18 mouse cellular contexts compared by ENCODE assay signal in the genomic region with DNA sequence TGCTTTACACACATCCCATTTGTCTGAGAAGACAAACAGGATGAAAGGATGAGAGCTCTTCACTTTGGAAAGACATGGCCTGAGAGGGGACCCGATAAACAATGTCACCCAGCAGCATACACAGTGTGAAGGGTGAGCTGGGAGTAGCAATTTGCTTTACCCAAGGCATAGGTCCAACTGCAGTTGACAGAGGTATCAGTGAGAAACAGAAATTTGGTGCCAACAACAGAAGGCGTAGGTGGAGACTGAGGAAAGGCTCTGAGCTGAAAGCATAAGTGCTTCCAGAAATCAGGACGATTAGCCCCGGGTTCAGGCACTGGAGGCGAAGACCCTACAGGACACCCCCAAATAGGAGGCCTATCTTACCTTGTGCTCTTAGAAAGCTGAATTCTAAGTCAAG. TPM values are rescaled to one million over a fixed set of nuclear protein-coding genes. Genes with fewer than 3 reads are reported as not detected.
A peak's percentile ranks its signal among the peaks of the same experiment; 100 is the strongest.
DNase-seq lines count a peak whose midpoint lies in the region; ATAC-seq and TF ChIP-seq lines count a peak whose summit lies in the region.
"Had no signal": no experiment of that assay in that cellular context is flagged by ENCODE, and none has a peak within 500 bp of the region (broad histone marks: within the 10 kb centered on the region; RNA-seq: fewer than 3 reads in every experiment).

No protein-coding gene starts in this region.

- peak overlapping the region; percentile 35; the same call in 1 of the 2 replicates for H3K27ac ChIP-seq in gastrocnemius, adult 2 months
- H3K27ac ChIP-seq in heart, embryonic 15.5 days: peak overlapping the region; percentile 70
- peak overlapping the region; percentile 93 for H3K27ac ChIP-seq in liver, embryonic 13.5 days
- no peak overlapping the region for H3K27ac ChIP-seq in liver, embryonic 11.5 days (ENCODE audit: low read depth, low read length)
- H3K27ac ChIP-seq in thymus, adult 2 months (ENCODE audit: control insufficient read depth, insufficient read depth, low read length): no peak overlapping the region
- H3K27ac ChIP-seq: embryonic facial prominence, embryonic 15.5 days; hindbrain, embryonic 15.5 days; intestine, embryonic 15.5 days; liver, embryonic 14.5 days; lung, embryonic 15.5 days had no signal

- no peaks in the 10 kb centered on the region for H3K27me3 ChIP-seq in heart, embryonic 15.5 days
- no peaks in the 10 kb centered on the region for H3K27me3 ChIP-seq in liver, embryonic 13.5 days
- no peaks in the 10 kb centered on the region for H3K27me3 ChIP-seq in liver, embryonic 11.5 days (replicated peaks; ENCODE audit: control insufficient read depth, insufficient read depth, low read length)
- no peaks in the 10 kb centered on the region for H3K27me3 ChIP-seq in thymus, adult 2 months (ENCODE audit: control insufficient read depth, insufficient read depth, low read length)
- H3K27me3 ChIP-seq: embryonic facial prominence, embryonic 15.5 days; hindbrain, embryonic 15.5 days; intestine, embryonic 15.5 days; lung, embryonic 15.5 days had no signal

- DNase-seq in gastrocnemius, adult 2 months: no peak
- no peak for DNase-seq in gastrocnemius, postnatal 4 days (ENCODE audit: low spot score in 2 of 2)
- DNase-seq in heart, postnatal 25 days (ENCODE audit: low spot score): no peak
- DNase-seq in liver, embryonic 13.5 days: no peak
- no peak for DNase-seq in liver, embryonic 11.5 days (ENCODE audit: low spot score)
- DNase-seq in thymus, adult 2 months: no peak
- DNase-seq: kidney, postnatal 36 days; lung, postnatal 4 days; right cerebral cortex, postnatal 14 days; spleen, adult 18-20 months; thymus, postnatal 36 days had no signal

- intact Hi-C loops in gastrocnemius, adult 2 months (cut with DNase I): no loop called here
- intact Hi-C loops in heart, postnatal 25 days (cut with DNase I): no loop called here

- no peak for TF ChIP-seq POLR2A in thymus, adult 2 months (IDR thresholded peaks at IDR 0.05; ENCODE audit: control insufficient read depth, extremely low read depth, insufficient read depth, low read length, poor library complexity)

- no peak for ATAC-seq in heart, embryonic 15.5 days (replicated peaks; ENCODE audit: insufficient number of reproducible peaks, insufficient read depth, low FRiP score, low read depth)
- no peak for ATAC-seq in liver, embryonic 13.5 days (ENCODE audit: low read depth)
- ATAC-seq in liver, embryonic 11.5 days (replicated peaks; ENCODE audit: low FRiP score): no peak
- ATAC-seq: intestine, embryonic 15.5 days had no signal

- H3K36me3 ChIP-seq in heart, embryonic 15.5 days: no peaks in the 10 kb centered on the region
- H3K36me3 ChIP-seq in liver, embryonic 13.5 days: peaks cover 72% of the 10 kb centered on the region
- H3K36me3 ChIP-seq in liver, embryonic 11.5 days (ENCODE audit: control insufficient read depth, insufficient read depth, low read length): peaks cover 12% of the 10 kb centered on the region; the same call in 1 of the 2 replicates
- no peaks in the 10 kb centered on the region for H3K36me3 ChIP-seq in thymus, adult 2 months (ENCODE audit: control insufficient read depth, insufficient read depth, low read length)
- H3K36me3 ChIP-seq: intestine, embryonic 15.5 days had no signal

- H3K4me2 ChIP-seq in heart, embryonic 15.5 days: no peak overlapping the region
- H3K4me2 ChIP-seq in liver, embryonic 13.5 days: no peak overlapping the region
- H3K4me2 ChIP-seq in liver, embryonic 11.5 days: no peak overlapping the region
- H3K4me2 ChIP-seq: embryonic facial prominence, embryonic 15.5 days; hindbrain, embryonic 15.5 days; intestine, embryonic 15.5 days; lung, embryonic 15.5 days had no signal

- no peak for TF ChIP-seq CTCF in gastrocnemius, adult 2 months (IDR thresholded peaks at IDR 0.05)
- no peak for TF ChIP-seq CTCF in thymus, adult 2 months (IDR thresholded peaks at IDR 0.05; ENCODE audit: borderline replicate concordance, control insufficient read depth, extremely low read depth, insufficient read depth, low read length, poor library complexity)

- WGBS in heart, embryonic 15.5 days: 81% methylated on average over 5 of the region's 5 CpGs
- WGBS in liver, embryonic 13.5 days (ENCODE audit: insufficient replicate concordance): 85% methylated on average over 5 of the region's 5 CpGs
- 90% methylated on average over 5 of the region's 5 CpGs for WGBS in liver, embryonic 11.5 days
- 96% methylated on average over 5 of the region's 5 CpGs for WGBS in thymus, adult 2 months

- peaks cover 21% of the 10 kb centered on the region for H3K4me1 ChIP-seq in heart, embryonic 15.5 days (replicated peaks)
- peaks cover 56% of the 10 kb centered on the region for H3K4me1 ChIP-seq in liver, embryonic 13.5 days (replicated peaks)
- H3K4me1 ChIP-seq in liver, embryonic 11.5 days (replicated peaks; ENCODE audit: control insufficient read depth, insufficient read depth, low read length): peaks cover 17% of the 10 kb centered on the region; the same call in 1 of the 2 replicates
- H3K4me1 ChIP-seq in thymus, adult 2 months (replicated peaks; ENCODE audit: control insufficient read depth, insufficient read depth, low read length): no peaks in the 10 kb centered on the region
- H3K4me1 ChIP-seq: embryonic facial prominence, embryonic 15.5 days; hindbrain, embryonic 15.5 days; lung, embryonic 15.5 days had no signal

- H3K9ac ChIP-seq in heart, embryonic 15.5 days: no peak overlapping the region
- H3K9ac ChIP-seq in liver, embryonic 13.5 days: no peak overlapping the region
- H3K9ac ChIP-seq in liver, embryonic 11.5 days (ENCODE audit: low read depth, low read length): no peak overlapping the region
- H3K9ac ChIP-seq: embryonic facial prominence, embryonic 15.5 days; hindbrain, embryonic 15.5 days; intestine, embryonic 15.5 days; lung, embryonic 15.5 days had no signal

- no peaks in the 10 kb centered on the region for H3K9me3 ChIP-seq in heart, embryonic 15.5 days (replicated peaks)
- no peaks in the 10 kb centered on the region for H3K9me3 ChIP-seq in liver, embryonic 13.5 days (replicated peaks)
- no peaks in the 10 kb centered on the region for H3K9me3 ChIP-seq in liver, embryonic 11.5 days (ENCODE audit: control insufficient read depth, low read length)
- H3K9me3 ChIP-seq: embryonic facial prominence, embryonic 15.5 days; hindbrain, embryonic 15.5 days; intestine, embryonic 15.5 days; lung, embryonic 15.5 days had no signal

- no peak overlapping the region for H3K4me3 ChIP-seq in gastrocnemius, adult 2 months
- H3K4me3 ChIP-seq in heart, embryonic 15.5 days: no peak overlapping the region
- H3K4me3 ChIP-seq in liver, embryonic 13.5 days (replicated peaks): no peak overlapping the region
- no peak overlapping the region for H3K4me3 ChIP-seq in liver, embryonic 11.5 days (ENCODE audit: low read depth, low read length)
- no peak overlapping the region for H3K4me3 ChIP-seq in thymus, adult 2 months (ENCODE audit: control insufficient read depth, insufficient read depth, low read length)
- H3K4me3 ChIP-seq: embryonic facial prominence, embryonic 15.5 days; hindbrain, embryonic 15.5 days; intestine, embryonic 15.5 days; lung, embryonic 15.5 days had no signal

RNA-seq across cellular contexts. Expression of a gene that starts 29.5 kb away (rescaled TPM):
- 10 to 100 TPM; 11.5 to 21.6 TPM for total RNA-seq in gastrocnemius, adult 2 months (2021)
- 10 to 100 TPM; 23.0 to 34.4 TPM for total RNA-seq in gastrocnemius, postnatal 4 days (2021)
- 27.2 and 38.7 TPM in 2 replicates for polyA plus RNA-seq in heart, embryonic 15.5 days (2015; fragmentation: Nextera tagmentation; extraction: Ambion mirVana)
- 10 to 100 TPM; 46.6 to 47.1 TPM for total RNA-seq in heart, postnatal 25 days (2021)
- 28.0 and 31.3 TPM in 2 replicates for polyA plus RNA-seq in liver, embryonic 13.5 days (2015; fragmentation: Nextera tagmentation; extraction: Ambion mirVana)
- 39.2 and 48.1 TPM in 2 replicates for polyA plus RNA-seq in liver, embryonic 11.5 days (2014; fragmentation: Nextera tagmentation; extraction: Ambion mirVana)
- polyA plus RNA-seq in thymus, adult 2 months (2012; rRNA removed): 26.5 and 36.8 TPM in 2 replicates

RNA-seq across cellular contexts. Expression of a gene that starts 35.2 kb away (rescaled TPM):
- 1 to 10 TPM; 7.6 to 8.2 TPM for total RNA-seq in gastrocnemius, adult 2 months (2021)
- 10 to 100 TPM; 19.6 to 19.7 TPM for total RNA-seq in gastrocnemius, postnatal 4 days (2021)
- 48.9 and 62.8 TPM in 2 replicates for polyA plus RNA-seq in heart, embryonic 15.5 days (2015; fragmentation: Nextera tagmentation; extraction: Ambion mirVana)
- 10 to 100 TPM; 17.5 to 39.0 TPM for total RNA-seq in heart, postnatal 25 days (2021)
- polyA plus RNA-seq in liver, embryonic 13.5 days (2015; fragmentation: Nextera tagmentation; extraction: Ambion mirVana): 49.3 and 49.7 TPM in 2 replicates
- polyA plus RNA-seq in liver, embryonic 11.5 days (2014; fragmentation: Nextera tagmentation; extraction: Ambion mirVana): 77.9 and 78.2 TPM in 2 replicates
- polyA plus RNA-seq in thymus, adult 2 months (2012; rRNA removed): 36.9 and 45.1 TPM in 2 replicates
- total RNA-seq: neutrophil, adult 5-6 weeks had no signal

RNA-seq across cellular contexts. Expression of a gene that starts 35.3 kb away (rescaled TPM):
- total RNA-seq in gastrocnemius, adult 2 months (2021): 10 to 100 TPM; 55.5 to 58.8 TPM
- 10 to 100 TPM; 35.3 to 35.9 TPM for total RNA-seq in gastrocnemius, postnatal 4 days (2021)
- polyA plus RNA-seq in heart, embryonic 15.5 days (2015; fragmentation: Nextera tagmentation; extraction: Ambion mirVana): 59.5 and 63.5 TPM in 2 replicates
- 10 to 100 TPM; 74.3 to 74.7 TPM for total RNA-seq in heart, postnatal 25 days (2021)
- polyA plus RNA-seq in liver, embryonic 13.5 days (2015; fragmentation: Nextera tagmentation; extraction: Ambion mirVana): 63.9 and 72.4 TPM in 2 replicates
- polyA plus RNA-seq in liver, embryonic 11.5 days (2014; fragmentation: Nextera tagmentation; extraction: Ambion mirVana): 95.3 and 104 TPM in 2 replicates
- polyA plus RNA-seq in thymus, adult 2 months (2012; rRNA removed): 31.1 and 39.3 TPM in 2 replicates

RNA-seq across cellular contexts. Expression of a gene that starts 43.0 kb away (rescaled TPM):
- 10 to 100 TPM; 83.2 to 90.2 TPM for total RNA-seq in gastrocnemius, adult 2 months (2021)
- 10 to 100 TPM; 87.2 to 88.8 TPM for total RNA-seq in gastrocnemius, postnatal 4 days (2021)
- polyA plus RNA-seq in heart, embryonic 15.5 days (2015; fragmentation: Nextera tagmentation; extraction: Ambion mirVana): 28.7 and 35.2 TPM in 2 replicates
- 100 to 1,000 TPM; 280 TPM for total RNA-seq in heart, postnatal 25 days (2021)
- polyA plus RNA-seq in liver, embryonic 13.5 days (2015; fragmentation: Nextera tagmentation; extraction: Ambion mirVana): 4.1 and 5.0 TPM in 2 replicates
- polyA plus RNA-seq in liver, embryonic 11.5 days (2014; fragmentation: Nextera tagmentation; extraction: Ambion mirVana): 20.6 and 22.3 TPM in 2 replicates
- 132 and 186 TPM in 2 replicates for polyA plus RNA-seq in thymus, adult 2 months (2012; rRNA removed)

RNA-seq across cellular contexts. Expression of a gene that starts 49.3 kb away (rescaled TPM):
- total RNA-seq in gastrocnemius, adult 2 months (2021): 1 to 10 TPM; 6.1 to 6.3 TPM
- total RNA-seq in gastrocnemius, postnatal 4 days (2021): 1 to 10 TPM; 8.9 to 9.3 TPM
- polyA plus RNA-seq in heart, embryonic 15.5 days (2015; fragmentation: Nextera tagmentation; extraction: Ambion mirVana): 24.9 and 26.2 TPM in 2 replicates
- total RNA-seq in heart, postnatal 25 days (2021): 10 to 100 TPM; 19.7 to 23.1 TPM
- 3.6 and 4.0 TPM in 2 replicates for polyA plus RNA-seq in liver, embryonic 13.5 days (2015; fragmentation: Nextera tagmentation; extraction: Ambion mirVana)
- polyA plus RNA-seq in liver, embryonic 11.5 days (2014; fragmentation: Nextera tagmentation; extraction: Ambion mirVana): 4.3 and 7.2 TPM in 2 replicates
- 10.0 and 14.9 TPM in 2 replicates for polyA plus RNA-seq in thymus, adult 2 months (2012; rRNA removed)

Comparison
In these comparisons a context has a peak if more than half of its experiments do, and no peak if none do; other contexts are left out.
1. H3K27ac ChIP-seq: peak in gastrocnemius, adult 2 months (single experiment), heart, embryonic 15.5 days (single experiment) and liver, embryonic 13.5 days (single experiment); none in liver, embryonic 11.5 days (single experiment) and thymus, adult 2 months (single experiment).